Mouse (Mus musculus) heart, embryonic 10.5 days (tissue): Measurements from ENCODE around the gene Doc2g. TPM values are rescaled to one million over a fixed set of nuclear protein-coding genes. Genes with fewer than 3 reads are reported as not detected.
"Not testable (repeated sequence)": the region's sequence is repeated elsewhere in the genome, so short reads cannot be mapped to it uniquely, and the experiment has no call there.

ENCODE experiments used
- DNase-seq: peaks from one replicate; pipeline ENCODE4 v3.0.0-alpha.2; 2017; ENCODE audit warnings: low spot score
- H3K27ac ChIP-seq: fragments of 300-500 bp; sonication (generic); 2 replicates; pipeline ENCODE4 v1.5.1; 2016; ENCODE audit warnings: mild to moderate bottlenecking
- H3K27me3 ChIP-seq: fragments of 300-500 bp; sonication (generic); 2 replicates; pipeline ENCODE4 v1.6.1; 2016; ENCODE audit warnings: mild to moderate bottlenecking; ENCODE audit not compliant: poor library complexity, insufficient read depth, severe bottlenecking
- H3K36me3 ChIP-seq: fragments of 300-500 bp; sonication (generic); 2 replicates; pipeline ENCODE4 v1.6.1; 2016; ENCODE audit warnings: mild to moderate bottlenecking, moderate library complexity
- H3K4me1 ChIP-seq: fragments of 300-500 bp; sonication (generic); 2 replicates; pipeline ENCODE4 v1.6.1; 2016; ENCODE audit warnings: mild to moderate bottlenecking
- H3K4me3 ChIP-seq: fragments of 300-500 bp; sonication (generic); 2 replicates; pipeline ENCODE4 v1.5.1; 2016; ENCODE audit warnings: mild to moderate bottlenecking, moderate library complexity
- H3K9me3 ChIP-seq: fragments of 300-500 bp; sonication (generic); 2 replicates; pipeline ENCODE4 v1.6.1; 2016; ENCODE audit warnings: mild to moderate bottlenecking, moderate library complexity
- WGBS: fragments of 180-500 bp; shearing (Covaris S2); methylation state at CpG from one replicate; pipeline ENCODE4 v1.1.7; 2016; 5-methylcytosine and 5-hydroxymethylcytosine counted together
- polyA plus RNA-seq: library from polyadenylated mRNA; unstranded; fragments of >200 nt; fragmentation: Nextera tagmentation; extraction: Ambion mirVana; gene quantifications from 2 replicates; pipeline ENCODE4 v1.2.1, GENCODE M21; 2016

Gene Doc2g
- polyA plus RNA-seq, 1 experiment from 2014 or later: 32.4 TPM

DNA sequence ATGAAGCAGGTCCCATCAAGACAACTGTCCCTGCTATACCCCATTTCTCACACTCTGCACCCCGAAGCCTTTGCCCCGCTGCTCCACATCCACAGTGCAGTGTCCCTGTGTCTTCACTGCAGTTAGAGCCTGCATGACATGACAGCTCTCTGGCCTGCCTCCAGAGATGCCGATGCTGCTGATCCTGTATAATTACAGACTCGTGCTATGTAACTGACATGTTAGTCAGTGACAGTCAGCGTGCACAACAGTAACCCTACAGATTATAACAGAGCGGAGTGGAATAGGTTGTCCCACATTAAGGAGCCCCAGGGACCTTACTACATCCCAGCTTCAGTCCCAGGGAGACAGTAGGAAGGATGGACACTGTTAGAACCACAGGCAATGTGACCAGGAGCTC, 28.5 kb upstream of the Doc2g start:
- 81% methylated on average over 6 of the region's 6 CpGs for WGBS
- not testable (repeated sequence) for H3K4me1 ChIP-seq, H3K4me3 ChIP-seq, DNase-seq, H3K9me3 ChIP-seq, H3K27ac ChIP-seq, H3K36me3 ChIP-seq
- peaks cover 12% of the 10 kb centered on the region; the same call in 1 of the 2 replicates for H3K27me3 ChIP-seq

DNA sequence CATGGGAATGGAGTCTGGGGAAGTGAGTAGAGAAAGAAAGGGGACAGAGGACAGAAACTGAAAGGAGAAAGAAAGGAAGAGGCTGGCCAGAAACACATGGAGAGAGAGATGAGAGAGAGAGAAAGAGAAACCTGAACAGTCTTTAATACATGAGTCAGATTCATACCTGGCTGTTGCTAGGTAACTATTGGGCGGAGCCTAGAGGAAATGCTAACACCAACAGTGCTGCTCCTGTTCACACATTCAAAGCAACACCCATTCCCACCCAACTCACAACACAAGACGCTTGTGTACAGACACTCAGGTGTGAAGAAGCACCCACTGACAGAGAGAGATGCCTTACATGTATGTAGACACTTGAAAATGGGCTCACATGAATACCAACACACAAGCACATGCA, 27.2 kb upstream of the Doc2g start:
- 67% methylated on average over 2 of the region's 2 CpGs for WGBS
- H3K4me3 ChIP-seq: no peak overlapping the region
- H3K36me3 ChIP-seq: no peaks in the 10 kb centered on the region
- peaks cover 4% of the 10 kb centered on the region; the same call in 1 of the 2 replicates for H3K4me1 ChIP-seq
- H3K27me3 ChIP-seq: peaks cover 10% of the 10 kb centered on the region; the same call in 1 of the 2 replicates
- H3K27ac ChIP-seq: no peak overlapping the region
- no peaks in the 10 kb centered on the region for H3K9me3 ChIP-seq
- DNase-seq: no peak

- Histone ChIP-seq H3K9me3 (no peaks in the 10 kb centered on the region), H3K36me3 (no peaks in the 10 kb centered on the region), H3K27me3 (peaks cover 9% of the 10 kb centered on the region; the same call in 1 of the 2 replicates), H3K27ac (0 out of 2 replicates have a peak overlapping the region, but pooled peaks have one; percentile 0), H3K4me3 (no peak overlapping the region), H3K4me1 (peaks cover 28% of the 10 kb centered on the region)
- WGBS: 17% methylated on average over 4 of the region's 4 CpGs
- peak; percentile 82 for DNase-seq
Measured at GRCm38 (mm10) chr19:3980309-3980708, 22.8 kb upstream of the Doc2g start.

DNA sequence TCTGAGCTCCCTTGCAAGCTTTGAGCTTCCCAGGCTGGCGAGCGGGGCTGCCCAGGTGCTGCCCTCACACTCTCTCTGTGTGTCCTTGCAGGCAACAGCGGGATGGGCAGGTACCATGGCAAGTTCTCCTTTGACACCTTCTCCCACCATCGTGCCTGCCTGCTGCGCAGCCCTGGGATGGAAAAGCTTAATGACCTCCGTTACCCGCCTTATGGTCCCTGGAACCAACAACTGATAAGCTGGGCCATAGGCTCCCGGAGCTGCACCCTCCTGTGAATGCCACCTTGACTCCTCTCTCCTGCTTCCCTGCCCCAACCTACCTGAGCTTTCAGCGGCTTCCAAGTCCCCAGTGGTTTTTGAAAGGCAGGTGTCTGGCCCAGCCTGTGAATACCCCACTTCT, 22.2 kb upstream of the Doc2g start:
- Histone ChIP-seq H3K27me3 (0 out of 2 replicates have a peak, but pooled peaks cover 4% of the 10 kb centered on the region), H3K4me3 (no peak overlapping the region), H3K27ac (no peak overlapping the region), H3K9me3 (no peaks in the 10 kb centered on the region), H3K36me3 (no peaks in the 10 kb centered on the region), H3K4me1 (peaks cover 35% of the 10 kb centered on the region)
- whole genome bisulfite sequencing: 65% methylated on average over 9 of the region's 9 CpGs
- DNase-seq: no peak

- peak overlapping the region; percentile 80 for H3K27ac ChIP-seq
- no peaks in the 10 kb centered on the region for H3K36me3 ChIP-seq
- DNase-seq: no peak
- H3K27me3 ChIP-seq: 0 out of 2 replicates have a peak, but pooled peaks cover 4% of the 10 kb centered on the region
- H3K9me3 ChIP-seq: no peaks in the 10 kb centered on the region
- peaks cover 55% of the 10 kb centered on the region for H3K4me1 ChIP-seq
- 55% methylated on average over 9 of the region's 9 CpGs for WGBS
- no peak overlapping the region for H3K4me3 ChIP-seq
Measured at GRCm38 (mm10) chr19:3983527-3984200, 19.4 kb upstream of the Doc2g start.

DNA sequence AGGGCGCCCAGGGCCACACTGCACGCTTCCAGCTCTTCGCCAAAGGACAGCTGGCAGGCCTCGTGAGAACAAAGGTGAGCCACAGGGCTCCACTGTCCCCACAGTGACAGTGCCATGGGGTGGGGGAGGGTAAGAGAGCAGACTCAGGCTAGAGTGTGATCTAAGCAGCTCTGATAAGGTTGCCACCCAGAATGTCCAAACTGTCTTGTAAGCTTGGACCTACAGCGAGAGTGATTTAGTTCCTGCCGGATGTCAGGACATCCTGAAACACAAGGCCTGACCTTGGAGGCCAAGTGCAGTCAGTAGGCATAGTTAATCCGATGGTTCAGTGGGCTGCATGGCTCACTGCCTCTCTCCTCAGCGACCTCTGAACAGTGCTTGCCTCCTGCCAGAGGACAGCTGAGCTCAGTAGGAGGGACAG, 17.8 kb upstream of the Doc2g start:
- no peak for DNase-seq
- no peaks in the 10 kb centered on the region for H3K9me3 ChIP-seq

DNA sequence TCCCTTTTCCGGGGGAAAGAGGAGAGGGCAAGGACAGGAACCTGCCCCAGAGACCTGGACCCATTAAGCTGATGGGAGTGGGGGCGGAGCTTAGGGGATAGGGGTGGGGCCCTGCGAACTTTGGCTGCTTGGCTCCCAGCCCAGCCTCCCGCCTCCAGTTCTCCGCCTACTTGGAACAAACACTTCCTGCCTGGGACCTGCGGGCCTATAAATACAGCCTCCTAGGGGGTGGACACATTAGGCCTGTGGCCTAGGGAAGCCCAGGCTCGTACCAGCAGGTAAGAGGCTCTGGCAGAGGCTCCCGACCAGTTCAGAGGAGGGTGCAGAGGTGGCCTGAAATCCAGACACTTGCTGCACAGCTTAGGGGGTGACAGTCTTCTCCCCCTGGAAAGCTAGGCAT, 16.8 kb upstream of the Doc2g start, which contains the start of gene Acy3:
TSS of gene Acy3 (plus strand) at position 237 of the 400 bp plus-strand sequence.
- Histone ChIP-seq H3K4me1 (peaks cover 66% of the 10 kb centered on the region), H3K27me3 (0 out of 2 replicates have a peak, but pooled peaks cover 6% of the 10 kb centered on the region), H3K36me3 (no peaks in the 10 kb centered on the region), H3K4me3 (peak within 1 kb of the TSS; percentile 20; the same call in 1 of the 2 replicates), H3K9me3 (no peaks in the 10 kb centered on the region), H3K27ac (peak within 1 kb of the TSS; percentile 80)
- WGBS: 17% methylated on average over 8 of the region's 8 CpGs
- peak; percentile 86 for DNase-seq

More for the DNA sequence above, 17.8 kb upstream of the Doc2g start:
- Histone ChIP-seq H3K27me3 (0 out of 2 replicates have a peak, but pooled peaks cover 4% of the 10 kb centered on the region), H3K27ac (peak overlapping the region; percentile 80), H3K4me3 (no peak overlapping the region), H3K4me1 (peaks cover 55% of the 10 kb centered on the region), H3K36me3 (no peaks in the 10 kb centered on the region)
- 20% methylated on average over 8 of the region's 8 CpGs for WGBS

- no peak for DNase-seq
- H3K9me3 ChIP-seq: no peaks in the 10 kb centered on the region
- H3K27me3 ChIP-seq: 0 out of 2 replicates have a peak, but pooled peaks cover 6% of the 10 kb centered on the region
- H3K27ac ChIP-seq: no peak overlapping the region; the same call in 1 of the 2 replicates
- 77% methylated on average over 14 of the region's 14 CpGs for WGBS
- H3K36me3 ChIP-seq: no peaks in the 10 kb centered on the region
- peaks cover 69% of the 10 kb centered on the region for H3K4me1 ChIP-seq
- no peak overlapping the region for H3K4me3 ChIP-seq
Measured at GRCm38 (mm10) chr19:3988066-3988465, 15.0 kb upstream of the Doc2g start.

DNA sequence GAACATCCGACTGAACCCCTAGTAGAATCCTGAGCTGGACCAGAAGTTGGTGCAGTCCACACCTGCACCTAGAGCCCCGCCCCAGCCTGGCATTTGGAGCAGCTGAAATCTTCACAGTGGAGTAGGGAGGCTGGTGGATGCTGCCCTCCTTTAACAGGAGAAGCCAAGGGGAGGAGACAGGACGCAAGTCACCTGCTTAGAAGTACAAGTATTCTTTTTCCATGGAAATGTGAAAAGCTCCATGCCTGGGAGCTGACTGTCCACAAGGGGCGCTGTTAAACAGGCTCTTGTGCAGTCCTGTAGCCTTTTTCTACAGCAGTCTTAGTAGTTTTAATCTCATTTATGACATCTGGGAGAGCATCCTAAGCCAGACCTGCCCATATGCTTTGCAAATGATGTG, 14.4 kb upstream of the Doc2g start:
- DNase-seq: no peak
- H3K4me1 ChIP-seq: peaks cover 62% of the 10 kb centered on the region
- H3K27ac ChIP-seq: no peak overlapping the region
- WGBS: 84% methylated on average over 4 of the region's 4 CpGs
- H3K27me3 ChIP-seq: 0 out of 2 replicates have a peak, but pooled peaks cover 6% of the 10 kb centered on the region
- H3K36me3 ChIP-seq: no peaks in the 10 kb centered on the region
- H3K9me3 ChIP-seq: no peaks in the 10 kb centered on the region
- H3K4me3 ChIP-seq: no peak overlapping the region

DNA sequence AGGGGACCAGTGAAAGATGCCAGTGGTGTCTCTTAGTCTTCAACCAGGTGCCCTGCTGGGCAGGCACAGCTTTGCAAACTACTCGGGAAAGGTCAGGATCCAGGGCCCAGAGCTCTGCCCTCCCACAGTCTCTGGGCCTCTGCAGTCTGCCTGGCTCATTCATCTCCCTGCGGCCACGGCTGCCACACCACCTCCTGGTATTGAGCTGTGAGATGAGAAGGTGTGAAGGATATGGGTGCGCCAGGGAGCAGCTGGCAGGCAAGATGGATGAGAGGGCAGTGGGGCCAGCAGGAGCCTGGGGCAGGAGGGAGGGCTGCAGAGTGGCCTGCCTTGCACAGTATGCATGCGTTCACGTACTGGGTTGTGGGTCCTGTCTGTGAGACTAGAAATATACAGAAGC, 12.3 kb upstream of the Doc2g start:
- Histone ChIP-seq H3K27me3 (0 out of 2 replicates have a peak, but pooled peaks cover 6% of the 10 kb centered on the region), H3K36me3 (no peaks in the 10 kb centered on the region), H3K9me3 (no peaks in the 10 kb centered on the region), H3K27ac (no peak overlapping the region), H3K4me3 (no peak overlapping the region), H3K4me1 (peaks cover 41% of the 10 kb centered on the region)
- no peak for DNase-seq
- 56% methylated on average over 6 of the region's 6 CpGs for WGBS

GRCm38 (mm10) chr19:3991562-3991961, 11.6 kb upstream of the Doc2g start:
- no peak overlapping the region for H3K27ac ChIP-seq
- DNase-seq: no peak
- H3K4me1 ChIP-seq: peaks cover 34% of the 10 kb centered on the region
- no peaks in the 10 kb centered on the region for H3K36me3 ChIP-seq
- H3K27me3 ChIP-seq: 0 out of 2 replicates have a peak, but pooled peaks cover 6% of the 10 kb centered on the region
- H3K9me3 ChIP-seq: no peaks in the 10 kb centered on the region
- no peak overlapping the region for H3K4me3 ChIP-seq
- 84% methylated on average over 3 of the region's 3 CpGs for whole genome bisulfite sequencing

DNA sequence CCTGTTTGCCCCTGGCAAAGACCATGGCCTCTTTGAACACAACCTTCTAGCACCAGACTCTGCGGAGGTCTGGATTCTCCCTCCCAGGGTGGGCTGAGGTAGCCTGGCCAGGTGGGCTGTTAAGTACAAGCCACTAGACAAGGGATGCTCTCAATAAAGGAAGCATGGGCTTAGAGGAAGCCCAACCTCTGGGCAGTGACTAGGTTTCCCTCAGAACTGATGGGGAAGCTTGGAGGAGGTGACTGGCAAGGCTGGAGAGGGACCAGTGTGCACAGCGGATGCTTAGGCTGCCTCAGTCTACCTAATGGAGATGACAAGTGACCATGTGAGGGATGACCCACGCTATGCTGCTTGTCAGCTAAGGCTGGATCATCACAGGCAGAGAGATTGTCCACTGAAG, 11.1 kb upstream of the Doc2g start:
- H3K27me3 ChIP-seq: 0 out of 2 replicates have a peak, but pooled peaks cover 6% of the 10 kb centered on the region
- H3K9me3 ChIP-seq: no peaks in the 10 kb centered on the region
- WGBS: 81% methylated on average over 3 of the region's 3 CpGs
- peaks cover 33% of the 10 kb centered on the region for H3K4me1 ChIP-seq
- H3K27ac ChIP-seq: no peak overlapping the region
- DNase-seq: no peak
- H3K4me3 ChIP-seq: no peak overlapping the region
- no peaks in the 10 kb centered on the region for H3K36me3 ChIP-seq

GRCm38 (mm10) chr19:3992416-3992815, 10.7 kb upstream of the Doc2g start, which contains the start of gene Tbx10:
TSS of gene Tbx10 (plus strand) at chr19:3992752.
- peaks cover 34% of the 10 kb centered on the region for H3K4me1 ChIP-seq
- H3K36me3 ChIP-seq: no peaks in the 10 kb centered on the region
- 38% methylated on average over 5 of the region's 5 CpGs for WGBS
- H3K27ac ChIP-seq: no peak within 1 kb of the TSS
- H3K4me3 ChIP-seq: no peak within 1 kb of the TSS
- H3K9me3 ChIP-seq: no peaks in the 10 kb centered on the region
- H3K27me3 ChIP-seq: 0 out of 2 replicates have a peak, but pooled peaks cover 6% of the 10 kb centered on the region
- no peak for DNase-seq
